Mouse (Mus musculus): ENCODE measurements around the gene Eepd1.
"Not testable (repeated sequence)": the region's sequence is repeated elsewhere in the genome, so short reads cannot be mapped to it uniquely, and the experiment has no call there.

The Eepd1 gene

DNA sequence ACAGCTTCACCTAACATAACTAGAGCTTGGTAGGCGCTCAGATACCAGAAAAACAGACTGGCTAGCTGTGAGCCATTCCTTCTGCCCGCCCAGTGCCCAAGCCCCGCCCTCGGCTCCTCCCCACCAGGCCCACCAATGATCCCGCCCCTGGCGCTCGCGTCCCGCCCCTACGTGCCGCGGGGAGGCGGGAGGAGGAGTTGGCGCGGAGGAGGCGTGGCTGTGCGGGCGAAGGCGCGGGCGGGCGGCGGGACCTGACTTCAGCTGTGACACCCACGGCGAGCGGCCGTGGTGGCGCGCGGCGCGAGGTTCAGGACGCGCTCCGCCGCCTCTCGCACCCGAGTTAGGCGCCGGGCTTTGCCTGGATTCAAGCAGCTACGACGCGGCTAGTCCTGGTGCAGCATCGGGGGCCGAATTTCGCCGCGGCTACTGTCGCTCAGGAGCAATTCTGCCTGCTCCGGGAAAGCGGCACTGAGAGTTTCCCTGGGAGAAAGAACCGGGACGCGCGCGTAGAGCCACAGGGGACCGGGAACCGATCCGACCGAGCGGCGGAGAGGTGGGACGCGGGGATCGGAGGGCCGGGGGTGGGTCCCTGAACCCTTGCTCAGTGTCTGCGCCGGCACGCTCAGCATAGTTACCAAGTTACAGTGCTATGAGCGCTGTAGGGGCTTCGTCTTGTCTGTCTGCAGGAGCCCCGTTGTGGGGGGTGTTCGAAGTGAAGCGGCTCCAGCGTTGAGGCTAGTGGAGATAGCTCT is at the start of gene Eepd1:
Eepd1 (plus strand) TSS at position 204 of the 752 bp plus-strand sequence.
- peak; percentile 96 for DNase-seq

DNA sequence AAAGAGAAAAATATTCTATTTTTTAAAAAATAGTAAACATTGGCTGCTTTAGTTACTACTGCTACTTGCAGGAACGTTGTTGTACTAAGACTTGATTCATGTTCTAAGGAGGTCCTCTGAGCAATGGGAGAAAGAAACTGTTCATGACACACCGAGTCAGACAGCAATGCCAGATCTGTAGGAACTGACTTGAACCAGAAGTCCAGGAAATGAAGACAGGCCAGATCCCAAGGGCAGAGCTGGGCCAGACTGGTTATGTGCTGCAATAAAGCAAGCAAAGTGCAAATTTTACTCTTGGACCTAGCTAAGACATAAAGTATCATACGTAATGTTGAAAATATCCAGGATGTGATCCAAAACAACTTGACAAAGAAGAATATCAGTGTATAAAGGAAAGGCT is 42.5 kb upstream of the Eepd1 start:
- peak; percentile 3 for DNase-seq

DNA sequence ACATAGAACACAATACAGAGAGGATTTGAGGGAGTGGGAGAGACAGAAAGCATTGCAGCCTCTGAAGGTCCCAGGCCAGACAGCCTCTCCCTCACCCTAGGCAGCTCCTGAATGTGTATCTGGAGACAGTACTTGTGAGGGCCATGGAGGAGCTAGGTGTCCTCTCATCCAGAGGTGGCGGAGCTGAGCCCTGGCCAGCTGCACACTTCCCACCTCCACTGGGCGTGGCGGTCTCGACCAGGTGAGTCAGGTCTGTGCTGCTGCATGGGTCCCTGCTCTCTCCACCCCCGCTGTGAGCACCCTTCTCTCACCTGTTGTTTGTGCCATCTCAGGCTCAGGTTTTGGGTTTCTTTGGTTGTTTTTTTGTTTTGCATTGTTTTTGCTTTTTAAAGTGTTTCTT is 41.3 kb upstream of the Eepd1 start:
- not testable (repeated sequence) for DNase-seq

- no peak for DNase-seq
These were observed 39.3 kb upstream of the Eepd1 start for GRCm38 (mm10) chr9:25442041-25442440.

DNA sequence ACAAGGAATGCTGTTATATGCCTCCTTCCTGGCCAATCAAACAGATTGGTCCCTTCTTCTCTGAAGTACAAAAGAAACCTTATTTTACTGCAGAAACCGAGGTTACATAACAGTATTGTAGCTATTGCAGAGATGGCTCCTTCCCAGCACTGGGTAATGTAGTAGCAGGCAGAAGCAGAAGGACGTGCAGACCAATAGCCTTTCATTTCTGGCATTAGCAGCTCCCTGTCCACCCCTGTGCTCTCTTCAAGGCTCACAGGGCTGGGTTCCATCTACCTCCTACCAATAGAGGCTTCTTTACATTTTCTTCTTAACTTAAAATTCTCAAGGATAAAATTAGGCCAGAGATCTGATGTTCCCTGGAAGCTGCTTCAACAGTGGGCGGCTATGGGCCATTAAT is 38.3 kb upstream of the Eepd1 start:
- no peak for DNase-seq

GRCm38 (mm10) chr9:25443546-25443945 is 37.8 kb upstream of the Eepd1 start:
- DNase-seq = no peak

DNA sequence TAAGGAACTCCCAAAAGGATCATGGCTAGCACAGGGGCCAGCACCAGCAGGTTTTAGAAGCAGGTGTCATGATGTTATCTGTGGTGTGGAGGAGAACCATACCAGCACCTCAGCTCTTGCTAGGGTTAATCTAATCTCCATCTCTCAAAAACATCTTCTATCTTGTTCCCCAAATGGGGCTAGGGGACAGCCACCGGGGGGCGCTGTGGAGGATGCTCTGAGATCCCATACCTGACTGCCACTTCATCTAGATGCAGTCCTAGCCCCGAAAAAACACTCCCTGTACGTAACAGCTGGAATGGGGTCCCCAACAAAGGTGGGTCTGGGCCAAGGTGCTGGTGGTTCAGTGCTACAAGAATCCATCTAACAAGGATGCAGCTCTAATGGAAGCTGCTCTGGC is 31.0 kb upstream of the Eepd1 start:
- peak; percentile 1 for DNase-seq

- no peak for DNase-seq
These were observed 26.3 kb upstream of the Eepd1 start for GRCm38 (mm10) chr9:25455027-25455426.

GRCm38 (mm10) chr9:25460835-25461555 is 20.4 kb upstream of the Eepd1 start:
- DNase-seq = no peak

GRCm38 (mm10) chr9:25464305-25464704 is 17.0 kb upstream of the Eepd1 start:
- no peak for DNase-seq

GRCm38 (mm10) chr9:25479392-25480020 is 1.8 kb upstream of the Eepd1 start:
- DNase-seq = no peak

- DNase-seq = no peak
These were observed 671 bp upstream of the Eepd1 start for GRCm38 (mm10) chr9:25480676-25481075.

- no peak for DNase-seq
These were observed 1.1 kb downstream of the Eepd1 start for GRCm38 (mm10) chr9:25482322-25482998.

DNA sequence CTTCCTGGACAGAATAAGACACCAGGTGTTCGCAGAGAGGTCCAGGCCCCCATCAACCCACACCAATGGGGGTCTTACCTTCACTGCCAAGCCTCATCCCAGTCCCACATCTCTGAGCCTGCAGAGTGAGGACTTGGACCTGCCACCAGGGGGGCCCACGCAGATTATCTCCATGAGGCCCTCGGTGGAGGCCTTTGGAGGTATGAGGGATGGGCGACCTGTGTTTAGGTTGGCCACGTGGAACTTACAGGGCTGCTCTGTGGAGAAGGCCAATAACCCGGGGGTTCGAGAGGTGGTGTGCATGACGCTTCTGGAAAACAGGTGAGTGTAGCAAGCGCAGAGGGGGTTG is 1.6 kb downstream of the Eepd1 start:
- DNase-seq = no peak

DNA sequence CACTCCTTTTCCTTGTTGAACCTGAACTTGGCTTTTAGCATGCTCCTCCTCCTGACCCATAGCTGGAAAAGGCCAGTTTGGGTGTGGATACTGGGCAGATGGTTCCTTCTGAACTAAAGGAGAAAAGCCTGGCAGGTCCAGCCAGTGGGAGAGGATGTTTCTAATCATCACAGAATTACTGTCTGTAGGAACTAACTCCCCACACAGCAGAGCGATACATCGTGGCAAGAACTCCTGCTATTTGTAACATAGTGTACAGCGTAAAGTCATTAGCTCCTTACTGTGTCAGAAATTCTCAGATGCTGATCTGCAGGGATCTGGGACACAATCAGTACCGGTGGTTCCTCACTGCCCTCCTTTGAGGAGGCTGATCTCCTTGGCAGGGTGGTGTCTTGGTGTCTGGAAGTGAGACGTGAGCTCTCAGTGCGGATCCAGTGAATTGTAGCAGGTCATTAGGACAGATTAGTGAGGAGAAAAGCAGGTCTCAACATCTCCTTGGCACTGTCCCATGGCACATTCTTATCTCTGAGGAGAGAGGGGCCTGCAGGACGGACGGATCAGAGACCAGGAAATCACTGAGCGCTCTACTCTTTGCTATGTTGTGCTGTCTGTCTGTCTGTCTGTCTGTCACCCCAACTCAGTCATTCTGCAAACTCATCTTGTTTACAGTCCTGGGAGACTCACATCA is 2.7 kb downstream of the Eepd1 start:
- DNase-seq = no peak

- DNase-seq = peak; percentile 51
These were observed 3.3 kb downstream of the Eepd1 start for GRCm38 (mm10) chr9:25484619-25484986.

DNA sequence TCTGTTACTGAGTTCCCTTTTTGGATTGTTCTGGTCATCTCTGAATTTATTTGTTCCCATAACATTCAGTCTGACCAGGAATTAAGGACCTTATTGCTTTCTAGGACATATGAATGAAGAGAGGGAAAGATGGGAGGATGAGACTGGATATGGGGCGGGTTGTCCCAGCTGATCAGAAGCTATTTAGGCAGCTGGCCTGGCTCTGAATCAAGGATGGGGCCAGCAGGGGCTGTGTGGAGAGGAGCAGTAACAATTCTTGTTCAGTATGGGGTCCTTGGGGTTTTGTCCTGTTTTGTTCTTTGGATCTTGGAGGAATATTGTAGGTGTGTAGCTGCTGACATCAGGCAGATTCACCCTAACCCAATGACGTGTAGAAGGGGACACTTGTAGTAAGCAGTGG is 3.7 kb downstream of the Eepd1 start:
- no peak for DNase-seq

GRCm38 (mm10) chr9:25485406-25485805 is 4.1 kb downstream of the Eepd1 start:
- peak; percentile 71 for DNase-seq

DNA sequence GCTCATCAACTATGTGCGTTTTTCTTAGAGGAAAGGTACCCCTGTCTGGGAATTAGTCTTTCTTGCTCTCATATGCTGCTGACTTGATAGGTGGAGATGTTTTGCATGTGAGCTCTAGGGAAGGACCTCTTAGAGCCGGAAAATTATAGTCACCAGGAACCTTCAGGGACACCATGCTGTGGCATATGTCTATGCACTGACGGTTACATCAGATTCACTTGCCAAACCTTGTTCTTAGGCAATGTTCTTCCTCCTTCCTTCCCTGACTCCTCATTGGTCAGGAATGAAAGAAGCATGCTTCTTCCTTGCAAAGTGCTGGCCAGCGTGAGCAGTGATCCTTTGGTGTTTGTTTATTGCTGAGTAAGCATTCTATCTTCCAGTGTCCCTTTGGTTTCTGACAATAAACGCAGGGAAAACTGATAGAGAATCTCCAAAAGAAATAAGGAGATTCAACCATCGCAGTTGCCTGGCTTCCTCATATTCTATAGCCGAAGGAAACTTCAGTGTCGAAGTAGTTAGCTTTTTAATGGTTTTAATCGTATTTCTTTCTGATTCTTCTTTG is 5.0 kb downstream of the Eepd1 start:
- DNase-seq = peak; percentile 64

- no peak for DNase-seq
These were observed 6.2 kb downstream of the Eepd1 start for GRCm38 (mm10) chr9:25487446-25488110.

- DNase-seq = no peak
These were observed 7.2 kb downstream of the Eepd1 start for GRCm38 (mm10) chr9:25488581-25488980.
